Mouse (Mus musculus) 3134 (cell line): ENCODE data around the gene Eef1akmt2.

Source experiments
- DNase-seq: peaks from one replicate; pipeline ENCODE4 v3.0.0-alpha.2; 2011; ENCODE audit warnings: low spot score; ENCODE audit not compliant: insufficient read length; ENCODE audit errors: extremely low read depth

Eef1akmt2 gene

DNA sequence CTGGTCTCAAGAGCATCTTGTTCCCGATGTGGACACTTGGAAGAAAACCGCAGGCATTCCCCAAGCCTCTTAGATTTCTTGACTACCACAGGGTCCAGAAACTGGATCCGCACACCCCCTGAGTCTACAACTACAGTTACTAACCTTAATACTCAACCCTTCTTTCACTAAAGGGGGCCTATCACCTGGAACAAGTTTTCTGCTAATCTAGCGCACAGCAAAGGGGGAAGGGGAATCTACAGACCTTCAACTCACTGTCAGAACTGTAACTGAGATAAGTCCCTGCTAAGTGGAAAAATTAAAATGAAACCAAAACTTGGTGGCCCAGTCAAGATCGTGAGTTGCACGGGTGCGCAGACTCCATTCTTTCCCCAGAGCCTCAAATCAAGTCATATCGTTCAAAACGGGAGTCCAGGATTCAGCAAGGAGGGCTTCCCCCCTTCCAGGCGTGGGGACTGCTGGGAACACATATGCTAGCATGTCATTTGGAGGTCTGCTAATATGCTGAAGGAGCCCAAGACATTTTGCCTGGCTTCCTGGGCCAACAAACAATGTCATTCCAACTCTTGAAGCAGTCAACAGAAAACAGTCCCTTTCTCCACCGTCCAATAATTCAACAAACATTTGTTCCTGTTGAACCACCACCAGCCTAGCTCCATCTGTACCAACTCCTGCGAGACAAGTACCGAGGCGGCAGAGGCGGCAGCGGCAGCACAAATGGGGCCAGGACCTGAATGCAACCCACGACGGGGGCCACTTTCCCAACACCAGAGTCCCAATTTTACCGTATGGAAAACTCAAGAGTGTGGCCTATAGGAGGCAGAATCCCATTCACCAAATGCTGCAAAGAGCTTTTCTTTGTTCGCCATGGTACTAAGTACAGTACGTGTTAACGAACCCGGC lies 40.5 kb downstream of the Eef1akmt2 start:
- peak; percentile 65 for DNase-seq

DNA sequence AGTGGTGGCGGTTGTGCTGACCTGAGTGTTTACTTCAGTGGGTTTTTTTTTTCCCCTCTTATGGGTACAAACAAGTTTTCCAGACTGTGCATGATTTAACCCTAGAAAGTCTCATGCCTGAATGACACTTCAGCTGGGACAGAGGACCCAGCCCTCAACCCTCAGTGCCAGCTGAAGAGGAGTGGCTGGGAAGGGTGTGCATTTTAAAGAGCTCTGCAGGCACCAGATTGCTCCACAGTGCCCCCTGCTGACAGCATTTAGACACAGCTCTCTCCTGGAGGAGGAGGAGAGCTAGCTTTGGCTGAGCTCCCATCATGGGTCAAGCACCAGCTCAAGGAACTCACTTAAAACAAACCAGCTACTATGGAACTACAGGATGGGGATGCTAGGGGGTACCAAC lies 41.6 kb downstream of the Eef1akmt2 start:
- DNase-seq: peak; percentile 60

DNA sequence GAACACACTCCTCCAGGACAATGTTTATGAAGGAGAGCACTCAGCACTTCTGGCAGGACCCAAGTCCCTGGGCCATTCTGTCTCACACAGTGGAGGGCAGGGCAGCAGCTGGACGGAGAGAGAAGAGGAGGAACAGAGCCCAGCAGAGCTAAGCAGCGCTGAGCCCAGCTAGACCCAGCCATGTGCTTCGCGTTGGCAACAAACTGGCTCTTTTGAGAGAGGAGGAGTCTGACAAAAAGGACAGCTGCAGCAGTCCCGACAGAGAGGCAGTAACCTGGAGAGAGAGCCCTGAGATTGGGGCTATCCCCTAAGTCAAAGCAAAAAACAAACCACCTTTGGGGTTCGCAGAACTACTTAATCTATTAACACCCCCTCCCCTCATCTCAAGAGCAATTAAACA lies 42.1 kb downstream of the Eef1akmt2 start:
- no peak for DNase-seq

DNA sequence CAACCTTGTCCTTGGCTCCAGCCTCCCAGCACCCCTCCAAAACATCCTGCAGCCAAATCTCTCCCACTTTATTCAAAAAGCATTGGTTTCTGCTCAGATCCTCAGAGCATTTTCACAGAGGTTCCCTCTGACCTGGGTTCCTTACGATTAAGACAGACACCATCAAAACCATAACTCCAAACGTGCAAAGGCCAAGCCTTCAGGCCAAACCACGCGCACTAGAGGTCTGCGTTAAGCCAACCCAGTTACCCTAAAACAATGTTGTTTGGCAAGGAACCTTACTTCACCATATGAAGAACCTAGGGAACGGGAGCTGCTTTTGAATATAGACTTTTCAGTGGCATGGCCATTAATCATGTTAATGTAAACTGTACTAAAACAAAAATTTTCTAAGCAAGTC lies 42.8 kb downstream of the Eef1akmt2 start:
- DNase-seq: no peak

DNA sequence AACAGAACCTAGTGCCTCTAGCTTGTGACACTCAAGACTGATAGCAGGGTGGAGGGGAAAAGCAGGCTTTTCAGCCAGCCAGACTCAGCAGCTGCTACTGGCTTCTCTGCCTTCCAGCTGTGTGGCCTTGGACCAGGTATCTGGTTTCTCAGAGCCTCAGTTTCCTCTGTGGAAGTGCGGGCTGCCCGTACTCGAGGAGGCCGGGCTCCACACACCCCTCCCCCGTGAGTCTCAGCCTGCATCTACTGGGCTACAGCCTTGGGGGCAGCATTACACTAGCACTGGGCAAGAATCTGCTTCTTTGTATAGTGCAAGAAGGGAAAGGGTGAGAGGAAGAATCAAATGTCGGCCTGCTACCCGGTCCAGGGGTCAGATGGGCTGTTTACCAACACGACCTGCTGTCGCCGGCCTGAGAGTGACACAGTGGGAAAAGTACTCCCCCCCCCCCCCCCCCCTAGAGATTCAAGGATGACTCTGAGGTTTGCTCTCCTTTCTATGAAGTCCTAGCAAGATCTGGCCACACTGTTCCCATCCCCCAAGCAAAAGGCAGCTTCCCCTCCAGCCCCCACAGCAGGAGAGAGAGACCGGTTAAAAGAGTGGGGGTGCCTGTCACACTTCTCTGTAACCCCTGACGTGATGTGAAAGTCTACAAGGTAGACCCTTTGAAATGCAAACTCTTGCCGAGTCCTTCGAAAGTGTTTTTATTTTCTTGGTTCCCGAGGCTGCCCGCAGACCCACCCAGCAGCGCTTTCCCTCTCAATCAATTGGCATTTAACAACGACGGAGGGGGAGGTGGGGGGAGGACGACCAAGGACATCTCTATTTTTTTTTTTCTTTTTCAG lies 43.4 kb downstream of the Eef1akmt2 start:
- DNase-seq: no peak

DNA sequence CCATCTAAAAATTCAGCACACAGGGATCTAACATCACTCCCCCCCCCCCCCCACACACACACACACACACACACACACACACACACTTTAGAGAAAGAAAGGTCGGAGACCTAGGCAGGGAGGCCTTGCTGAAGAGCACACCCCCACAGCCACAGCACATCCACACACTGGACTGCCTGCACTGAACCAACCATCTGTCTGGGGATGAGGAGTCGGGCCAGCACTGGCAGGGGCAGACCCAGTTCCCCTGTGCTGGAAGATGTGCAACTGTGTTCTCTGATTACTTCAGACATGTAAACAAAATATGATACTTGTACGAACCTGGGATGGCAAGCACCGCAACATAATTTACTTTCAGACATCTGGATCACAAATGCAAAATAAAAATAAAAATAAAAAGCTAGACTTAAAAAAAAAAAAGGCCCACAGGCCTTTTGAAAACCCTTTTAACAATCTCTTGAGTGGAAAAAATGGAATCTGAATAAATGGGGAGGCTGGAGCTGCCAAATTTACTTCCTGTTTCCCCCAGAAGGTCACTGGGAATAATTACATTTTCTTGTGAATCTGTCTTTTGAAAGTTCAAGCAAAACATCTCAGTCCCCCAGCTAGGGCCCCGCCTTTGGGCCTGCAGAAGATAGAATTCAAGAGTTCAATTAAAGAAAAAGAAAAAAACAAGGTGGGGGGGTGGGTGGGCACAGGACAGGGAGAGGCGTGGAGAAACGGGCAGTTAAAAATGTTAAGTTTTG lies 44.2 kb downstream of the Eef1akmt2 start:
- no peak for DNase-seq

DNA sequence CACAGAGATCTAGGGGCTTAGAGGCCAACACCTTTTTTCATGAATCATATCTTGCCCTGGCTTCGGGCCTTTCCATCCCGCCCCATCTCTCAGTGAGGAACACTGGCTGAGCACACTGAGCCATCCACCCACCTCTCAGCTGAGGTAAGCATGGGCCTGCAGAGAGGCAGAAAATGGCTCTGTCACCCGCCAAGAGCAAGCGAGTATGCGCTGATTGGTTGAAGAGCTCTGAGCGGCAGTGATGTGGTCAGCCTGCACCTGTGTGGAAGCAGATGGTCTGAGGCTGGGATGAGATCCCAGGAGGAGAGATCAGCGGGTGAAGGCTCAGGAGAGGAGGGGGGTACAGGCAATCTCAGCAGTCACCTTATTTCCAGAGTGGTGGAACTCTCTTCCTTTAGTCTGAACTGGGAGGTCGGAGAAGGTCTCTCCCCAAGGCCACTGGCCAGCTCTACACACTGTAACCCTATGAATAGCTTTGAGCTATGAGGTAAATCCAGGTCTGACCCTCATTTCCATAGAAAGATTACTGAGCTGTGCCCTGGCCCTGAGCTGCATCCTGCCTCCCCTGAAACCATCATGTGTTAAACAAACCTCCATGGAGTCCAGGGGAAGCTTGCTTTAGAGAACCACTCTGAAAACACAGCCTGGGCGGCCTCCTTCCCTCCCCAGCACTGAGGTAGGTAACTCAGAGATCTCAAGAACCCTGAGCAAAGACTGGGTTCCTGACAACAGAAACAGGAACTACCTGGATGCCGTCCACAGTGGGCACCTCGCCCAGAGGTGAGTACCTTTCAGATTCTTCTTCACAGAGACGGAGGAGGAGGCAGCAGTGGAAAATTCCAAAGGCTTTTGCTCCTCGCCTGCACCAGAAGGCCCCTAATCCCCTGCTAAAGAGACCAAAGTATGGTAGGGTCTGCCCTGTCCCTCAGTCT lies 45.3 kb downstream of the Eef1akmt2 start:
- DNase-seq: no peak

DNA sequence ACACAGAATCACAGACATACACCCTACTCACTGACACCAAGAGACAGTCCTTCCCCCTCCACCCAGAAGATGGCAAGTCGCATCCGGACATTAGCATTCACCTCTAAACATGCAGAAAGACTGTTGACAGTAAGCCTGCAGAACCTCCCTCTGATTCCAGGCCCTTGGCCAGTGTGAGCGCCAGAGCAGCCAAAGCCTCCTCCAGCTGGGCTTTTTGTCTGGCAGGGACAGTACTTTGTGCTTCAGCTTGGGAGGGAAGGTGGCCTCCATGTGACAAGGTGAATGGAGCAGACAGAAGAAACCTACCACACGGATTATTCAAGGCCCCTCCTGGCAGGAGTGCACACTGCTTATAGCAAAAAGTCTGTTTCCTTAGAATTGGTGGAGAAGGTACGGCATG lies 46.2 kb downstream of the Eef1akmt2 start:
- no peak for DNase-seq

DNA sequence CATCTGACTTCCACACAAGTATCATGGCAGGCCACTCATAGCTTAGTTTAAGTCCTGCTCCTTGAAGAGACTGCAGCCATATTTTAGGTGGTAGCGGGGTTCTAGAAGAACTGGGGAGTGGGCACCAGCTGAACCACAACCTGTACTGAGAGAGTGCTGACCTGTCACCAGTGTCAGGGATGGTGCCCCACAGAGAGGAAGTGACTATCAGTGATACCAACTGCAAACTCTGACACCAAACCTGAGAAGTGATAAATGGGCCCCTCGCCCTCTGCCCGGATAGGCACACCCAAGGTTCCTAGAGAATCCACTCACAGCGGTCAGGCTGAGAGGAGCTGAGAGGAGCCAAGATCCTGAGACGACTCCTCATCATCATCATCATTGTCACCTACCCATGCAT lies 47.5 kb downstream of the Eef1akmt2 start:
- no peak for DNase-seq

DNA sequence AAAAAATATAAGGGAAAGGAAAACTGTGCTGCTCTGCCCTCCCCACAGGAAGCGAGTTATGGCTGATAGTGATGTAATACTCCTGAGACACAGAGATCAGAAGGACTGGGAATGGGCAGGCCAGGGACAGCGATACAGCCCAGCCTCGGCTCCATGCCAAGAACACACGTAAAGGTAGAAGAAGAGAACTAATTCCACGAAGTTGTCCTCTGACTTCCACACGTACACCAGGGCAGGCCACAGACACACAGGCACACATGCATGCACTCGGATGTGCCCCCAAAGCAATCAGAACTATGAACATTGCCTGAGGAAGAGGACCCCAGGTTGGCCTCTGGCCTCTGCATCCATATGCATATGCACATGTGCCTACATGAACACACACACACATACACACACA lies 48.0 kb downstream of the Eef1akmt2 start:
- DNase-seq: no peak

DNA sequence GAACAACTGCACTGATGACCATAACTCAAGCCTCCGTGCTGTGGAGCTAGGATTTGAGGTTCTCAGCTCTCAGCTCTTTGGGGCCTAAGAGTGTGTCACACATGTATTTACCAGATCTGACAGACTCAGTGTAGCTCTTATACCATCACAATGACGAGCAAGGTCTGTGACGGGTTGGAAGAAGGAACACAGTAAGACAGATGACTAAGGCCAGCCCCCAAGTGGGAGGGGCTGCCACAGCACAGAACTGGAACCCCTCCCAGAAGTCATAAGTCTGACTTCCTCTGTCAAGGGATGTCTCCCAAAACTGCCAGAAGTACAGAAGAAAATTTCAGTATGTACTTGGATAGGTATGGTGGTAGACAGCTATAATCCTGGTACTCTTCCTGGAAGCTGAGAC lies 48.5 kb downstream of the Eef1akmt2 start:
- DNase-seq: no peak

DNA sequence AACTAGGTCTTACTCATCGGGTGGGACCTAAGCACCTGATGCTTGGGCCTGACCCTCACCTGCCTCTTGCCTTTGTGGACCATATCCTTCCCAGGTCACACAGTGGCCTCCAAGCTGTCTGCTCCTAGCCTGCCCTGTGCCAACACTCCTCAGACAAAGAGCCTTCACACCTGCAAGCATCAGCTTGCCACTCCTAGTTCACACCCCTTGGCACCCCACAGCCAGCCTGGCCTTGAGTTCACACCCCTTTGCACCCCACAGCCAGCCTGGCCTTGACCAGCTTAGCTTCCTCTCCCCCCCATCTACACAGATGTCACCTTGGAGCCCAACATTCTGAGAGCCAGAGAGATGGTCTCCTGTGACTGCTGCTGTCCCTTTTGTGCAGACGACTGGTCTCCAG lies 49.1 kb downstream of the Eef1akmt2 start:
- no peak for DNase-seq

DNA sequence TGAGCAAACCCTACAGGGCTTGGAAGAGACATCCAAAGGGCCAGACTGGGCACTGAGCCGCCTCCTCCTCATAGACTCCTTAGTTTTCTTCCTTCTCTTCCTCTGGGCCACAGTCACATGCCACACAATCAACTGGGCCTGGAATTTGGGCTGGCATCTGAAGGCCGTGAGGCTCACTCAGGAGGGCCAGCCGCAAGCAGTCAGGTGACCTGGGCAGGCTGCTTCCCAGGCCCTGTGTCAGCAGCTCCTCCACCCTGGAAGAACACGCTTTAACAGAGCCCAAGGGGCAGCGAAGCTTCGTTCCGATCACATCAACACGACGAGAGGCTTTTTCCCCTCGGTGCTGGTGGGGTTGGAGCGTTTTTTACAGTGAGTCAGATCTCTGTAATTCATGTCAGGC lies 49.8 kb downstream of the Eef1akmt2 start:
- no peak for DNase-seq

DNA sequence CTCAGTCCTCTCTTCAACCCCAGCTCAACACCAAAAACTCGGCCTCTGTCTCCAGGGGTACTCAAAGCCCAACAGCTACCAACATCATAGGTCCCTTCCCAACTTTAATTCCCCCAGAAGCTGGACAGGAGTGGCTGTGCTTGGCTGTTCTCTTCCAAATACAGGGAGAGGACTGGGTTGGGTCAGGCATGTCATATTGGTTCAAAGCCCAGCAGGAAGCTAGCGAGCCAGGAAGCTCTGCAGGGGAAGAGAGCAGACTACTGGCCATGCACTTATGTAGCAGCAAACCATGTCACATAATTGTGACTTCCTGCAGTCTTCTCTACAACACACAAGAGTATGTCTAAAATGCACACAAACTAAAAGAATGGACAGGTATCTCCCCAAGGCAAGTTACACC lies 50.4 kb downstream of the Eef1akmt2 start:
- no peak for DNase-seq

DNA sequence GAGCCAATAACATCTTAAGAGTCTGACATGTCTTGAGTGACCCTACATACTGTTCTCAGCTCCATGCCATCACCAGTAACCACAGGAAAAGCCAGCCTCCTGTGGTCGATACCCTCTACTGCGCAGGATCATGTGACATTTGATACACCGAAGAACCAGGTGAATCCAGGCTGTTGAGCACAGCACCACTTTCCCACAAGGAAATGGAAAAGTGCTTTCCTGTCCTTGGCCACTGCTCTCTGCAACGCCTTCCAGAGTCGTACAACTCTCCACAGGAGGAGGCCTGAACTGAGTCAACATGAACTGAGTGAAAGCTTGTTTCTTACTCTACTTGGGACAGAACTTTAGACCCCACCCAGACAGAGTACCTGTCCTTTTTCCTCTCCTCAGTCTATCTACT lies 51.0 kb downstream of the Eef1akmt2 start:
- no peak for DNase-seq

DNA sequence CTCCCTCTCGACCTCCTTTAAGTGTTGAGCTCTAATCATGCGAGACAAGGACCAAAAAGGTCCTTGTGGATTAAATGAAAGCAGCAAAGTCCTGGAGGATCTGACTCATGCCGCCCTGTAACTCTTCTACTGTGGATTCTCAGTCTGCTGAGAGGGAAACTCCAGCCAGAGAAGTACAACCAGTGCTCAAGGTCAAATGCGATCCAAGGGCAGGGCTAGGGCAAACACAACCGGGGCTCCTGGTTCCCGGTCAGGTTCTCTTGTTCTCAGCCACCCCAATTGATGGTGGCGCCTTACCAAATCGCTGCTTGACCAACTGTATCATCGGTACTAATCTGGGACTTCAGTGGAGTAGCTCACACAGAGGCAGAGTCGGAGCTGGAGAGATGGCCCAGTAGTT lies 51.6 kb downstream of the Eef1akmt2 start:
- DNase-seq: no peak

DNA sequence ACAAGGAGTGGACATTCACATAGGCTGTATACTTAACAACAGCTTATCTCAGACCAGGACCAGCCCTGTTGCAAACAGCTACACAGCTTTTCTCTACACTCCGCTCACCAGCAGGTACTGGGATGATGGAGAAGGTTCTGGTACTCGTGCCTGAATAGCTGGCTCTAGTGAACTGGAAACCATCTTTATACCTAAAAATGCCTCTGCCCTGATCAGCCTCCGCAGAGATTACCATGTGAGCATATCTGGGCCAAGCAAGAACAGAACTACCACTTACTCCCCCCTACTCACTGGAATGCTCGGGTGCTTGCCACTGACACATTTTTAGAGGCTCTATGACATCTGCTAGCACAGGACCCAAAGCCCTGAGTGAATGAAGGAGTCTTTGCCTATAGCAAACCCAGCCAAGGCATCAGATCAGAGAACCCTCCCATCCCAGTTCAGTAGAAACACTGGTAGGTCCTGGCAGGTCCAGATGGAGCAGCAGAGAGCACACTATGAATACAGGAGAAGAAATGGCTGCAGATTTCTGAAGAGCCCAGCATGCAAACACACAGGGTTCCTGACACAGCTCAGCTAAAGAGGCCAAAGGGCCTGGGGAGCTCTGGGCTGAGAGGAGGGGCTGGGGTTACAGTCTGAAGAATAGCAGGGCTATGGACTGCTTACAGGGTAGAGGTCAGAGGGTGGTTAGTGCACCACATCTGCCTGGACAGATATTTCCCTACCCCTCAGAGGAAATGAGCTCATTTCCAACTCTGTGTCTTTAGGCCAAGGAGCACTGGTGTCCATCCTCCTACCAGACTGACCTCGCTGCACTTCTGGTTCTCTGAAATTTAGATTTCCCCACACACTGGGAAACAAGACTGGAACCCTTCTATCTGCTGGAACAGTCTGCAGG lies 53.1 kb downstream of the Eef1akmt2 start:
- no peak for DNase-seq

DNA sequence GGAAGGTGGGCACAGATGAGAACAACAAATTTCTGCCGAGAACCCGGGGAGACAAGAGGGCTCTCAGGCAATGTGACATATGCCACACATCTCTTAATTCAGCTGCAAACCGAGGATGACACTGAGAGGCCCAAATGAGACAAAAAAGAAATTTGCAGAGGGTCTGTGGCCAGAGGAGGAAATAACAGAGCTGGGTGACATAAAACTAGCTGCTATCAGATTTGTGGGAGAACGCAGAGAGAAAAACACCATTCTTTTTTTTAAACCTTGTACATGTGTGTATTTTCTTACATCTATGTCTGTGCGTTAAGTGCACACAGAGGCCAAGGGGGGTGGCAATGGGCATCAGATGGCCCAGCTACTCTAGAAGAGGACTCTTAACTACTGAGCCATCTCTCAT lies 57.3 kb downstream of the Eef1akmt2 start:
- DNase-seq: no peak

DNA sequence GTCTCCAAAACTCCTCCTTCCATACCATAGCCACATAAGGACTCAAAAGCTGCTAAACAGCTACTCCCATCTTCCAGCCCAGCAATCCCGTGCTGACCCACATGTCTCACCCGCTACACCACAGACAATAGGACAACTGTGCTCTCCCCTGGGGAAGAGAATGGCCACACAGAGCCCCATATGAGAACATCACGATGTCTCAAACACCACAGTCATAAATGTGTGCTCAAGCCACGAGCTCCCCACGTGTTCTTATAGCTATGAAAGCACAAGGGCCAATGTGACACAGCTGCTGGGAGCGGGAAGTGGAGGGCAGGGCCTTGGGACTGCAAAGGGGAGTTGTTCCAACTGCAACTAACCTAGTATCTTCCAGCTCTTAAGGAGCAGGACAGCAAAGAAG lies 59.0 kb downstream of the Eef1akmt2 start:
- no peak for DNase-seq
